Mouse (Mus musculus) hindbrain, postnatal 0 days (tissue): Measurements from ENCODE around the gene Ly6g6e. TPM values are rescaled to one million over a fixed set of nuclear protein-coding genes. Genes with fewer than 3 reads are reported as not detected.

ENCODE experiments used
- ATAC-seq: fragments of 200-750 bp; cut with Nextera tagmentation; 2 replicates; pipeline ENCODE4 v1.8.0; 2017; ENCODE audit warnings: mild to moderate bottlenecking, moderate TSS enrichment, moderate library complexity
- DNase-seq: peaks from one replicate; pipeline ENCODE4 v3.0.0-alpha.2; 2015; ENCODE audit warnings: low spot score
- H3K27ac ChIP-seq: fragments of 300-500 bp; sonication (generic); 2 replicates; pipeline ENCODE4 v1.5.1; 2014; ENCODE audit warnings: mild to moderate bottlenecking
- H3K27me3 ChIP-seq: fragments of 300-500 bp; sonication (generic); 2 replicates; pipeline ENCODE4 v1.6.1; 2014; ENCODE audit warnings: low read length, mixed read lengths; ENCODE audit not compliant: insufficient read depth
- H3K36me3 ChIP-seq: fragments of 300-500 bp; sonication (generic); 2 replicates; pipeline ENCODE4 v1.6.1; 2014; ENCODE audit warnings: low read length, mixed read lengths; ENCODE audit not compliant: insufficient read depth
- H3K4me1 ChIP-seq: fragments of 300-500 bp; sonication (generic); 2 replicates; pipeline ENCODE4 v1.6.1; 2014; ENCODE audit warnings: antibody characterized with exemption, low read length, mixed read lengths; ENCODE audit not compliant: insufficient read depth
- H3K4me2 ChIP-seq: fragments of 300-500 bp; sonication (generic); 2 replicates; pipeline ENCODE4 v1.6.1; 2014; ENCODE audit warnings: low read depth, mild to moderate bottlenecking, low read length, moderate library complexity, mixed read lengths
- H3K4me3 ChIP-seq: fragments of 300-500 bp; sonication (generic); 2 replicates; pipeline ENCODE4 v1.5.1; 2014; ENCODE audit warnings: low read length
- H3K9ac ChIP-seq: fragments of 300-500 bp; sonication (generic); replicated peaks from 2 replicates; pipeline ENCODE4 v1.6.1; 2014; ENCODE audit warnings: mild to moderate bottlenecking, low read length, moderate library complexity, mixed read lengths
- H3K9me3 ChIP-seq: fragments of 300-500 bp; sonication (generic); 2 replicates; pipeline ENCODE4 v1.6.1; 2016; ENCODE audit warnings: low read length, mixed read lengths
- CTCF ChIP-seq: IDR thresholded peaks from 2 replicates; pipeline ENCODE4 v1.5.1; 2016; ENCODE audit warnings: antibody characterized with exemption, control low read depth, low read depth
- WGBS: fragments of 180-500 bp; shearing (Covaris S2); extraction: QIAGEN DNeasy Blood & Tissue Kit; methylation state at CpG from one replicate; pipeline ENCODE4 v1.1.7; 2014; 5-methylcytosine and 5-hydroxymethylcytosine counted together
- polyA plus RNA-seq: library from polyadenylated mRNA; unstranded; fragments of >200 nt; fragmentation: Nextera tagmentation; extraction: Ambion mirVana; gene quantifications from 2 replicates; pipeline ENCODE4 v1.2.1, GENCODE M21; 2015
- total RNA-seq: library from RNA; depleted of rRNA; stranded (reverse); fragments of >200 nt; gene quantifications from 2 replicates; pipeline ENCODE4 v1.2.3, GENCODE M21; 2014; rRNA removed

Ly6g6e gene
- total and polyA plus RNA-seq, 2 experiments from 2014 or later = 0.44 TPM; not detected in 1

DNA sequence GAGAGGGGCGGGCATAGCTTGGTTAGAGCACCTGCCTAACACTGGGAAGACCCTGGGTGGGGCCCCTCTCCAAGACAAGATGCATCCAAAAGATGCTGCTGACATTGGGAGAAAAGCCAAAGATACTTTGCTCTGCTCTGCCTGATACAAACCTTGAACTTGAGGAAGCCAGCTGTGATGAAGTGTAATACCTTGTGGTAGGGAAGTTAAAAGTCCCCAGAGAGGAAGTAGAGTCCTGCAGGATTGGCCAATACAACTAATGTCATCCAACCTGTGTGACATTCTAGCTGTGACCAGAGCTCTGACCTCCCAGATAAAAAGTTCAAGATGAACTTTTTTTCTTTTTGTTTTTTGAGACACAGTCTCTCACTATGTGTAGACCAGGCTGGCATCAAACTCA lies 48.4 kb downstream of the Ly6g6e start:
- DNase-seq = no peak
- Histone ChIP-seq H3K4me1 (peaks cover 13% of the 10 kb centered on the region), H3K9ac (no peak overlapping the region)

DNA sequence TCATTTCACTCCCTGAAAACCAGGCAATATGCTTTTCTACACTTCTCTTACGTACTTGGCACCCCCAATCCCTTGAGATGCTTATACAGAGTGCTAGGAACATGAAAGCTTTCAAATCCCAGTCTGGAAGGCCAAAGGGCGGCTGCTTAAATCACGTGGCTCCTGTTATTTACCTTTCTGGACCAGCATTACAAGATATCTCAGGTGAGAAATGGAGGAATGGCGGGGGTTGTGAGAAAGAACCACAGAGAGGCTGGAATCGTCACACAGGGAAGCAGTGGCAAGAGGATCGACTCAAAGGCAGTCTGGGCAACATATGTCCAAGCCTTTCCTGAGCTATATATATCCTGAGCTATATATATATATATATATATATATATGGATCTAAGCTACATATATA lies 48.9 kb downstream of the Ly6g6e start:
- no peaks in the 10 kb centered on the region for H3K27me3 ChIP-seq
- peak overlapping the region; percentile 68 for H3K9ac ChIP-seq
- no peak for ATAC-seq
- TF ChIP-seq CTCF = no peak
- no peak for DNase-seq
- H3K4me1 ChIP-seq = peaks cover 8% of the 10 kb centered on the region
- H3K27ac ChIP-seq = peak overlapping the region; percentile 83; the same call in 1 of the 2 replicates
- peak overlapping the region; percentile 54 for H3K4me3 ChIP-seq
- H3K36me3 ChIP-seq = peaks cover 5% of the 10 kb centered on the region; the same call in 1 of the 2 replicates
- WGBS = 30% methylated on average over 6 of the region's 6 CpGs
- no peaks in the 10 kb centered on the region for H3K9me3 ChIP-seq
- H3K4me2 ChIP-seq = peak overlapping the region; percentile 75

More for the DNA sequence above, 48.4 kb downstream of the Ly6g6e start:
- Histone ChIP-seq H3K4me2 (peak overlapping the region; percentile 75), H3K27ac (no peak overlapping the region), H3K9me3 (no peaks in the 10 kb centered on the region), H3K36me3 (peaks cover 5% of the 10 kb centered on the region; the same call in 1 of the 2 replicates), H3K27me3 (no peaks in the 10 kb centered on the region), H3K4me3 (no peak overlapping the region)
- no peak for ATAC-seq
- WGBS = 100% methylated on average over 1 of the region's 1 CpGs
- no peak for TF ChIP-seq CTCF

DNA sequence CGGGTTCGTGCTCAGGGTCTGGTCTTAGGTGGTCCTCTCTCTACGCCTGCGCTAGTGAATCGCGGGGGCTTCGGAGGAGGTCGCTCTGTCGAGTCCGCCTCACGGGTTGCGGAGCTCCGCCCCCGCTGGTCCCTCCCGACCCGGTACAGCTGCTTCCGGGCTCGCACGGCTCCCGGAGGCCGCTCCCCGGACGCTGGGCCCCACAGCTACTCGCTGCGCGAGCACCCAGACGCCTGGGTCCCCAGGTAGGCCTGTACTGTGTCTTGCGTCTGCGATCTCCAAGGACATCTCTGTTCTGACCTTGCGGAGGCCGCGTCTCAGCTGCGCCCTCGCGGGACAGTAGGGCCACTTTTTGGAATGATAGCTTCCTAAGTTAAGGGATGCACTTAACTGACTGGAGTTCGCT lies 49.5 kb downstream of the Ly6g6e start, which contains the start of gene D17H6S53E:
TSS of gene D17H6S53E (plus strand) at position 168 of the 406 bp plus-strand sequence.
- H3K36me3 ChIP-seq = peaks cover 5% of the 10 kb centered on the region; the same call in 1 of the 2 replicates
- peak within 1 kb of the TSS; percentile 83 for H3K27ac ChIP-seq
- DNase-seq (peak; percentile 83), ATAC-seq (peak; percentile 52)
- no peaks in the 10 kb centered on the region for H3K9me3 ChIP-seq
- peak within 1 kb of the TSS; percentile 68 for H3K9ac ChIP-seq
- no peak for TF ChIP-seq CTCF
- peak within 1 kb of the TSS; percentile 75 for H3K4me2 ChIP-seq
- H3K4me1 ChIP-seq = peaks cover 8% of the 10 kb centered on the region; the same call in 1 of the 2 replicates
- peak within 1 kb of the TSS; percentile 54 for H3K4me3 ChIP-seq
- WGBS = 0% methylated on average over 36 of the region's 36 CpGs
- H3K27me3 ChIP-seq = no peaks in the 10 kb centered on the region

GRCm38 (mm10) chr17:35127017-35127416 lies 50.3 kb downstream of the Ly6g6e start:
- H3K9ac ChIP-seq = peak overlapping the region; percentile 68
- DNase-seq = no peak
- H3K27ac ChIP-seq = peak overlapping the region; percentile 83
- H3K4me1 ChIP-seq = peaks cover 8% of the 10 kb centered on the region; the same call in 1 of the 2 replicates
- 74% methylated on average over 13 of the region's 13 CpGs for WGBS
- peak overlapping the region; percentile 54 for H3K4me3 ChIP-seq
- TF ChIP-seq CTCF = no peak
- no peaks in the 10 kb centered on the region for H3K9me3 ChIP-seq
- H3K36me3 ChIP-seq = peaks cover 5% of the 10 kb centered on the region; the same call in 1 of the 2 replicates
- no peak for ATAC-seq
- peak overlapping the region; percentile 75 for H3K4me2 ChIP-seq
- no peaks in the 10 kb centered on the region for H3K27me3 ChIP-seq

Other genes with a start within 250 kb of the Ly6g6e start
Only the 30 nearest of the 46 such genes appear.
- 15.2 and 20.4 TPM in 2 replicates for gene Hspa1b, start 117.7 kb upstream of the Ly6g6e start, total RNA-seq
- gene Hspa1b, start 117.7 kb upstream of the Ly6g6e start, polyA plus RNA-seq = 0.51 and 0.55 TPM in 2 replicates
- gene Gm20481, start 107.0 kb upstream of the Ly6g6e start, total RNA-seq = not detected in 2 replicates
- gene Gm20481, start 107.0 kb upstream of the Ly6g6e start, polyA plus RNA-seq = not detected in 2 replicates
- 25.0 and 29.0 TPM in 2 replicates for gene Hspa1a, start 104.7 kb upstream of the Ly6g6e start, total RNA-seq
- gene Hspa1a, start 104.7 kb upstream of the Ly6g6e start, polyA plus RNA-seq = 13.6 and 14.7 TPM in 2 replicates
- gene Hspa1l, start 104.2 kb upstream of the Ly6g6e start, total RNA-seq = 0.99 and 1.4 TPM in 2 replicates
- 0.76 TPM in 2 replicates for gene Hspa1l, start 104.2 kb upstream of the Ly6g6e start, polyA plus RNA-seq
- 35.5 and 43.1 TPM in 2 replicates for gene Lsm2, start 95.0 kb upstream of the Ly6g6e start, total RNA-seq
- 106 and 110 TPM in 2 replicates for gene Lsm2, start 95.0 kb upstream of the Ly6g6e start, polyA plus RNA-seq
- 128 TPM in 2 replicates for gene Vars, start 75.9 kb upstream of the Ly6g6e start, total RNA-seq
- gene Vars, start 75.9 kb upstream of the Ly6g6e start, polyA plus RNA-seq = 39.9 and 41.7 TPM in 2 replicates
- 0.68 and 1.2 TPM in 2 replicates for gene Vwa7, start 60.3 kb upstream of the Ly6g6e start, total RNA-seq
- gene Vwa7, start 60.3 kb upstream of the Ly6g6e start, polyA plus RNA-seq = 0.11 and 0.18 TPM in 2 replicates
- gene Sapcd1, start 48.9 kb upstream of the Ly6g6e start, total RNA-seq = 0.65 and 2.1 TPM in 2 replicates
- gene Sapcd1, start 48.9 kb upstream of the Ly6g6e start, polyA plus RNA-seq = 2.4 and 2.7 TPM in 2 replicates
- 1.1 and 6.4 TPM in 2 replicates for gene Msh5, start 30.2 kb upstream of the Ly6g6e start, total RNA-seq
- gene Msh5, start 30.2 kb upstream of the Ly6g6e start, polyA plus RNA-seq = 2.2 and 3.1 TPM in 2 replicates
- gene Clic1, start 26.9 kb upstream of the Ly6g6e start, total RNA-seq = 56.9 and 59.5 TPM in 2 replicates
- gene Clic1, start 26.9 kb upstream of the Ly6g6e start, polyA plus RNA-seq = 81.9 and 88.5 TPM in 2 replicates
- gene Ddah2, start 17.9 kb upstream of the Ly6g6e start, total RNA-seq = 216 and 228 TPM in 2 replicates
- gene Ddah2, start 17.9 kb upstream of the Ly6g6e start, polyA plus RNA-seq = 322 and 331 TPM in 2 replicates
- gene Ly6g6c, start 11.5 kb upstream of the Ly6g6e start, total RNA-seq = not detected in 2 replicates
- not detected in 2 replicates for gene Ly6g6c, start 11.5 kb upstream of the Ly6g6e start, polyA plus RNA-seq
- not detected in 2 replicates for gene Mpig6b, start 10.7 kb upstream of the Ly6g6e start, total RNA-seq
- 0.18 TPM in 2 replicates for gene Mpig6b, start 10.7 kb upstream of the Ly6g6e start, polyA plus RNA-seq
- 0.78 TPM in 1 of 2 replicates, not detected in the other for gene Ly6g6d, start 1.2 kb downstream of the Ly6g6e start, total RNA-seq
- 1.3 and 1.9 TPM in 2 replicates for gene Ly6g6d, start 1.2 kb downstream of the Ly6g6e start, polyA plus RNA-seq
- gene Ly6g6f, start 8.7 kb downstream of the Ly6g6e start, total RNA-seq = not detected in 2 replicates
- 0.26 TPM in 1 of 2 replicates, not detected in the other for gene Ly6g6f, start 8.7 kb downstream of the Ly6g6e start, polyA plus RNA-seq
- 129 and 158 TPM in 2 replicates for gene Abhd16a, start 12.4 kb downstream of the Ly6g6e start, total RNA-seq
- 121 TPM in 2 replicates for gene Abhd16a, start 12.4 kb downstream of the Ly6g6e start, polyA plus RNA-seq
- not detected in 2 replicates for gene Ly6g5c, start 31.4 kb downstream of the Ly6g6e start, total RNA-seq
- gene Ly6g5c, start 31.4 kb downstream of the Ly6g6e start, polyA plus RNA-seq = not detected in 2 replicates
- gene Ly6g5b, start 38.5 kb downstream of the Ly6g6e start, total RNA-seq = 1.7 and 2.0 TPM in 2 replicates
- gene Ly6g5b, start 38.5 kb downstream of the Ly6g6e start, polyA plus RNA-seq = 0.76 and 1.2 TPM in 2 replicates
- 13.1 and 14.1 TPM in 2 replicates for gene Gpank1, start 44.6 kb downstream of the Ly6g6e start, total RNA-seq
- 18.1 and 19.1 TPM in 2 replicates for gene Gpank1, start 44.6 kb downstream of the Ly6g6e start, polyA plus RNA-seq
- gene Csnk2b, start 45.2 kb downstream of the Ly6g6e start, total RNA-seq = 257 and 289 TPM in 2 replicates
- gene Csnk2b, start 45.2 kb downstream of the Ly6g6e start, polyA plus RNA-seq = 332 and 350 TPM in 2 replicates
- gene D17H6S53E, start 49.5 kb downstream of the Ly6g6e start, total RNA-seq = 14.0 and 29.7 TPM in 2 replicates
- gene D17H6S53E, start 49.5 kb downstream of the Ly6g6e start, polyA plus RNA-seq = 9.4 and 11.6 TPM in 2 replicates
- gene Apom, start 55.1 kb downstream of the Ly6g6e start, total RNA-seq = 0.37 TPM in 1 of 2 replicates, not detected in the other
- 0.35 TPM in 1 of 2 replicates, not detected in the other for gene Apom, start 55.1 kb downstream of the Ly6g6e start, polyA plus RNA-seq
- 320 and 368 TPM in 2 replicates for gene Bag6, start 58.3 kb downstream of the Ly6g6e start, total RNA-seq
- gene Bag6, start 58.3 kb downstream of the Ly6g6e start, polyA plus RNA-seq = 50.0 and 55.8 TPM in 2 replicates
- 218 and 223 TPM in 2 replicates for gene Prrc2a, start 88.0 kb downstream of the Ly6g6e start, total RNA-seq
- gene Prrc2a, start 88.0 kb downstream of the Ly6g6e start, polyA plus RNA-seq = 92.6 and 99.2 TPM in 2 replicates
- 0.21 and 2.4 TPM in 2 replicates for gene Aif1, start 99.2 kb downstream of the Ly6g6e start, total RNA-seq
- gene Aif1, start 99.2 kb downstream of the Ly6g6e start, polyA plus RNA-seq = 9.5 and 10.9 TPM in 2 replicates
- 10.8 and 25.0 TPM in 2 replicates for gene Lst1, start 111.5 kb downstream of the Ly6g6e start, total RNA-seq
- gene Lst1, start 111.5 kb downstream of the Ly6g6e start, polyA plus RNA-seq = 8.0 and 8.7 TPM in 2 replicates
- gene Ltb, start 117.5 kb downstream of the Ly6g6e start, total RNA-seq = 1.6 TPM in 1 of 2 replicates, not detected in the other
- 1.2 and 1.8 TPM in 2 replicates for gene Ltb, start 117.5 kb downstream of the Ly6g6e start, polyA plus RNA-seq
- gene Tnf, start 125.1 kb downstream of the Ly6g6e start, total RNA-seq = 0.18 and 0.52 TPM in 2 replicates
- gene Tnf, start 125.1 kb downstream of the Ly6g6e start, polyA plus RNA-seq = 0.09 TPM in 1 of 2 replicates, not detected in the other
- gene Lta, start 128.4 kb downstream of the Ly6g6e start, total RNA-seq = 0.47 TPM in 1 of 2 replicates, not detected in the other
- 0.85 and 1.3 TPM in 2 replicates for gene Lta, start 128.4 kb downstream of the Ly6g6e start, polyA plus RNA-seq
- gene Gm16181, start 143.9 kb downstream of the Ly6g6e start, total RNA-seq = not detected in 2 replicates
- 0.40 TPM in 1 of 2 replicates, not detected in the other for gene Gm16181, start 143.9 kb downstream of the Ly6g6e start, polyA plus RNA-seq